Mouse (Mus musculus): ENCODE results near the gene Pspn. TPM values are rescaled to one million over a fixed set of nuclear protein-coding genes. Genes with fewer than 3 reads are reported as not detected.

Pspn gene
- polyA plus RNA-seq, 1 experiment from 2014 or later = not detected

GRCm38 (mm10) chr17:56958667-56959066 is 41.2 kb downstream of the Pspn start:
- ATAC-seq (replicated peaks; ENCODE audit: insufficient number of reproducible peaks, insufficient read depth, low FRiP score, low read depth) = no peak
- WGBS = 57% methylated on average over 4 of the region's 4 CpGs
- H3K4me2 ChIP-seq = no peak overlapping the region

GRCm38 (mm10) chr17:56957763-56958429 is 41.9 kb downstream of the Pspn start:
- no peak; the same call in 1 of the 2 replicates for ATAC-seq (replicated peaks; ENCODE audit: insufficient number of reproducible peaks, insufficient read depth, low FRiP score, low read depth)
- no peak overlapping the region for H3K27ac ChIP-seq
- 0 out of 2 replicates have a peak, but pooled peaks cover 2% of the 10 kb centered on the region for H3K27me3 ChIP-seq
- no peak overlapping the region for H3K4me2 ChIP-seq
- H3K36me3 ChIP-seq = no peaks in the 10 kb centered on the region
- H3K9ac ChIP-seq = no peak overlapping the region
- no peaks in the 10 kb centered on the region for H3K9me3 ChIP-seq (replicated peaks)
- no peak overlapping the region for H3K4me3 ChIP-seq
- 25% methylated on average over 10 of the region's 11 CpGs for WGBS
- no peaks in the 10 kb centered on the region for H3K4me1 ChIP-seq (replicated peaks)

More at GRCm38 (mm10) chr17:56958667-56959066, 41.2 kb downstream of the Pspn start:
- Histone ChIP-seq H3K9me3 (replicated peaks) (no peaks in the 10 kb centered on the region), H3K4me3 (no peak overlapping the region), H3K9ac (no peak overlapping the region), H3K4me1 (replicated peaks) (no peaks in the 10 kb centered on the region), H3K27me3 (no peaks in the 10 kb centered on the region), H3K36me3 (no peaks in the 10 kb centered on the region), H3K27ac (no peak overlapping the region)

GRCm38 (mm10) chr17:56954871-56955270 is 44.9 kb downstream of the Pspn start:
- 76% methylated on average over 7 of the region's 7 CpGs for WGBS
- H3K27ac ChIP-seq = no peak overlapping the region

GRCm38 (mm10) chr17:56952639-56953038 is 47.2 kb downstream of the Pspn start:
- no peaks in the 10 kb centered on the region for H3K9me3 ChIP-seq (replicated peaks)
- H3K4me1 ChIP-seq (replicated peaks) = no peaks in the 10 kb centered on the region
- H3K9ac ChIP-seq = no peak overlapping the region
- H3K36me3 ChIP-seq = no peaks in the 10 kb centered on the region
- H3K27me3 ChIP-seq = 0 out of 2 replicates have a peak, but pooled peaks cover 4% of the 10 kb centered on the region
- no peak overlapping the region for H3K27ac ChIP-seq
- ATAC-seq (replicated peaks; ENCODE audit: insufficient number of reproducible peaks, insufficient read depth, low FRiP score, low read depth) = no peak
- no peak overlapping the region for H3K4me2 ChIP-seq
- no peak overlapping the region for H3K4me3 ChIP-seq
- WGBS = 79% methylated on average over 1 of the region's 1 CpGs

More at GRCm38 (mm10) chr17:56954871-56955270, 44.9 kb downstream of the Pspn start:
- H3K4me1 ChIP-seq (replicated peaks) = no peaks in the 10 kb centered on the region
- H3K36me3 ChIP-seq = no peaks in the 10 kb centered on the region
- H3K9me3 ChIP-seq (replicated peaks) = no peaks in the 10 kb centered on the region
- no peak overlapping the region for H3K9ac ChIP-seq
- 0 out of 2 replicates have a peak, but pooled peaks cover 4% of the 10 kb centered on the region for H3K27me3 ChIP-seq
- no peak for ATAC-seq (replicated peaks; ENCODE audit: insufficient number of reproducible peaks, insufficient read depth, low FRiP score, low read depth)
- H3K4me3 ChIP-seq = no peak overlapping the region
- no peak overlapping the region for H3K4me2 ChIP-seq

GRCm38 (mm10) chr17:56950915-56951314 is 48.9 kb downstream of the Pspn start:
- no peaks in the 10 kb centered on the region for H3K4me1 ChIP-seq (replicated peaks)
- no peak overlapping the region for H3K27ac ChIP-seq
- H3K27me3 ChIP-seq = 0 out of 2 replicates have a peak, but pooled peaks cover 4% of the 10 kb centered on the region
- H3K4me2 ChIP-seq = no peak overlapping the region
- H3K36me3 ChIP-seq = no peaks in the 10 kb centered on the region
- H3K9ac ChIP-seq = no peak overlapping the region
- WGBS = 14% methylated on average over 3 of the region's 3 CpGs
- no peaks in the 10 kb centered on the region for H3K9me3 ChIP-seq (replicated peaks)
- ATAC-seq (replicated peaks; ENCODE audit: insufficient number of reproducible peaks, insufficient read depth, low FRiP score, low read depth) = no peak
- H3K4me3 ChIP-seq = no peak overlapping the region

Other genes starting within 250 kb of the Pspn start
- 19.8 and 25.7 TPM in 2 replicates for gene Nrtn, start 242.5 kb downstream of the Pspn start, polyA plus RNA-seq (2015; fragmentation: Nextera tagmentation; extraction: Ambion mirVana)
- gene Dus3l, start 235.3 kb downstream of the Pspn start, polyA plus RNA-seq (2015; fragmentation: Nextera tagmentation; extraction: Ambion mirVana) = 28.3 and 37.6 TPM in 2 replicates
- 0.92 and 1.1 TPM in 2 replicates for gene Prr22, start 229.8 kb downstream of the Pspn start, polyA plus RNA-seq (2015; fragmentation: Nextera tagmentation; extraction: Ambion mirVana)
- gene Rfx2, start 169.0 kb downstream of the Pspn start, polyA plus RNA-seq (2015; fragmentation: Nextera tagmentation; extraction: Ambion mirVana) = 4.8 and 6.3 TPM in 2 replicates
- gene Acsbg2, start 125.6 kb downstream of the Pspn start, polyA plus RNA-seq (2015; fragmentation: Nextera tagmentation; extraction: Ambion mirVana) = not detected in 2 replicates
- 0.30 and 0.43 TPM in 2 replicates for gene 1700061G19Rik, start 124.5 kb downstream of the Pspn start, polyA plus RNA-seq (2015; fragmentation: Nextera tagmentation; extraction: Ambion mirVana)
- gene Mllt1, start 64.6 kb downstream of the Pspn start, polyA plus RNA-seq (2015; fragmentation: Nextera tagmentation; extraction: Ambion mirVana) = 25.8 and 35.3 TPM in 2 replicates
- gene Acer1, start 17.9 kb downstream of the Pspn start, polyA plus RNA-seq (2015; fragmentation: Nextera tagmentation; extraction: Ambion mirVana) = 0.08 TPM in 1 of 2 replicates, not detected in the other
- 103 and 114 TPM in 2 replicates for gene Clpp, start 9.7 kb downstream of the Pspn start, polyA plus RNA-seq (2015; fragmentation: Nextera tagmentation; extraction: Ambion mirVana)
- gene Alkbh7, start 2.7 kb downstream of the Pspn start, polyA plus RNA-seq (2015; fragmentation: Nextera tagmentation; extraction: Ambion mirVana) = 52.1 and 52.4 TPM in 2 replicates
- gene Gtf2f1, start 11.3 kb upstream of the Pspn start, polyA plus RNA-seq (2015; fragmentation: Nextera tagmentation; extraction: Ambion mirVana) = 33.7 and 41.1 TPM in 2 replicates
- 0.23 and 0.48 TPM in 2 replicates for gene Gm17949, start 11.5 kb upstream of the Pspn start, polyA plus RNA-seq (2015; fragmentation: Nextera tagmentation; extraction: Ambion mirVana)
- 23.3 and 29.3 TPM in 2 replicates for gene Khsrp, start 31.5 kb upstream of the Pspn start, polyA plus RNA-seq (2015; fragmentation: Nextera tagmentation; extraction: Ambion mirVana)
- gene Slc25a41, start 41.6 kb upstream of the Pspn start, polyA plus RNA-seq (2015; fragmentation: Nextera tagmentation; extraction: Ambion mirVana) = not detected in 2 replicates
- 0.92 and 2.5 TPM in 2 replicates for gene Crb3, start 59.1 kb upstream of the Pspn start, polyA plus RNA-seq (2015; fragmentation: Nextera tagmentation; extraction: Ambion mirVana)
- 14.7 and 18.3 TPM in 2 replicates for gene Slc25a23, start 59.8 kb upstream of the Pspn start, polyA plus RNA-seq (2015; fragmentation: Nextera tagmentation; extraction: Ambion mirVana)
- 0.64 and 3.7 TPM in 2 replicates for gene Dennd1c, start 78.5 kb upstream of the Pspn start, polyA plus RNA-seq (2015; fragmentation: Nextera tagmentation; extraction: Ambion mirVana)
- 5.6 and 12.8 TPM in 2 replicates for gene Tubb4a, start 87.8 kb upstream of the Pspn start, polyA plus RNA-seq (2015; fragmentation: Nextera tagmentation; extraction: Ambion mirVana)
- 2.6 and 3.0 TPM in 2 replicates for gene Tnfsf9, start 105.3 kb upstream of the Pspn start, polyA plus RNA-seq (2015; fragmentation: Nextera tagmentation; extraction: Ambion mirVana)
- not detected in 2 replicates for gene Cd70, start 149.8 kb upstream of the Pspn start, polyA plus RNA-seq (2015; fragmentation: Nextera tagmentation; extraction: Ambion mirVana)
- 0.29 TPM in 1 of 2 replicates, not detected in the other for gene Tnfsf14, start 194.2 kb upstream of the Pspn start, polyA plus RNA-seq (2015; fragmentation: Nextera tagmentation; extraction: Ambion mirVana)
- 1.8 and 5.6 TPM in 2 replicates for gene C3, start 228.1 kb upstream of the Pspn start, polyA plus RNA-seq (2015; fragmentation: Nextera tagmentation; extraction: Ambion mirVana)
- 26.5 and 29.0 TPM in 2 replicates for gene Gpr108, start 248.4 kb upstream of the Pspn start, polyA plus RNA-seq (2015; fragmentation: Nextera tagmentation; extraction: Ambion mirVana)
- gene Trip10, start 249.4 kb upstream of the Pspn start, polyA plus RNA-seq (2015; fragmentation: Nextera tagmentation; extraction: Ambion mirVana) = 39.1 and 43.7 TPM in 2 replicates